Mouse (Mus musculus): ENCODE measurements around the gene Marf1. TPM values are rescaled to one million over a fixed set of nuclear protein-coding genes. Genes with fewer than 3 reads are reported as not detected.
"Not testable (repeated sequence)": the region's sequence is repeated elsewhere in the genome, so short reads cannot be mapped to it uniquely, and the experiment has no call there.

Gene Marf1
- polyA plus RNA-seq, 1 experiment from 2014 or later: 14.9 TPM

DNA sequence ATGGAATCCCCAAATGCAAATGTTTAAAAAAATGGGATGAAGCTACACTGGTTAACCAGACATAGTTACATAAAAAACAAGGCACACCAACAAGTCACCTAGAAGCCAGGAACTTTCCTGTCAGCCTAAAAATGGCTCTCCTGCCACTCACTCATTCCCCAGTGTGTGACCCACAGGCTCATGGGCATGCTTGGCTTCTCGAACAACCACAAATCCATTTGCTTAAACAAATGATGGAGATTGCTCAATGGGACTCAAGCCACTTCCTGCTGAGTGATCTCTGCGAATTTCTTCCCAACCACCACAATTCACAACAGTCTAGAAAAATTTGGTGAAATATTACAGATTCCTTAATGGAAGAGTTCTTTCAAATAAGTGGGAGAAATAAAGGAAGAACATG lies 52.2 kb downstream of the Marf1 start:
- H3K9ac ChIP-seq: no peak overlapping the region
- ATAC-seq (ENCODE audit: insufficient read depth, low FRiP score, low read depth): no peak
- 62% methylated on average over 2 of the region's 2 CpGs for WGBS
- no peaks in the 10 kb centered on the region for H3K4me1 ChIP-seq
- no peak overlapping the region for H3K27ac ChIP-seq
- no peak overlapping the region for H3K4me2 ChIP-seq
- H3K36me3 ChIP-seq: peaks cover 30% of the 10 kb centered on the region
- H3K27me3 ChIP-seq (replicated peaks): no peaks in the 10 kb centered on the region
- no peaks in the 10 kb centered on the region for H3K9me3 ChIP-seq
- no peak overlapping the region for H3K4me3 ChIP-seq (replicated peaks)

DNA sequence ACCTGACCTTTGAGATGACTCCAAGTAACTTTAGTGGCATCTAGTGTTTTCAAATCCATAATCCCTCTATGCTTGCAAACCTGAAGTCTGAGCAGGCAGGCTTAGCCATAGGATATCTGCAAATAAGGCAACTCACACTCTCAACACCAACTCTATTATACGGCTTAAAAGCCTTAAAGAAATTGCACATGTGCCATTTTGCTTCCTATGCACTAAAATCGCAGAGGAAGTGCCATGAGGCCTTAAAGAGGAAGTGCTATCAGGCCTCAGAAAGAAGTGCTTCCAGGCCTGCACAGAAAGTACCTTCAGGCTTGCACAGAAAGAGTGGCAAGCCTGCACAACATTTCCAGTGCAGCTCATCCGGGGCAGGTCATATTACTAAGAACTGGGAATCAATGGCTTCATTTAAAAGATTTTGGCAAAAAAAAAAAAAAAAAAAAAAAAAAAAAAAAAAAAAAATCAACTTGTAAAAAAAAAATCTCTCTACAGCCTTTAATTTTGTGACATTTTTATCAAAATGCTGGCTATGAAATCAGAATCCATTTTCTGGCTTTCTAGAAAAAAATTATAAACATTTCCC lies 53.4 kb downstream of the Marf1 start:
- Histone ChIP-seq H3K4me1 (no peaks in the 10 kb centered on the region), H3K9me3 (no peaks in the 10 kb centered on the region), H3K4me3 (replicated peaks) (no peak overlapping the region), H3K4me2 (no peak overlapping the region), H3K27ac (no peak overlapping the region), H3K27me3 (replicated peaks) (no peaks in the 10 kb centered on the region), H3K36me3 (peaks cover 30% of the 10 kb centered on the region), H3K9ac (no peak overlapping the region)
- no peak for ATAC-seq (ENCODE audit: insufficient read depth, low FRiP score, low read depth)
- WGBS: 80% methylated on average over 3 of the region's 3 CpGs

DNA sequence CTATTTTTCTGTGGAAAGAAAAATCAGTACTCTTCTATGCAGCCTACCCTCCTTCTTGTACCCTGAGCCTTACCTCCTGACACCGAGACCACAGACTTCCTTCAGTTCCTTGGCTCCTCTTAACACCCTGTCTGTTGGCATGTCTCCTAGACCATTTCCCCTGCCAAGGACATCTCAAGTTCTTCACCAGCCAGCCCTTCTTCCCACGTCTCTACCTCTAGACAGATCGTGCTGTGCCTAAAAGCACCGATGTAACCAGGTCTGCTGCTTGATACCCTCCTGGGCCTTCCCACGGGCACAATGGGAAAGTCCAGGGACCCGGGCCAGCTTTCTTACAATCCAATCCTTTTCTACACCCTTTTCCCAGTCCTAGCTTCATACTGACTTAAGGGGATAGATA lies 57.3 kb downstream of the Marf1 start:
- no peak overlapping the region for H3K4me2 ChIP-seq
- peaks cover 10% of the 10 kb centered on the region; the same call in 1 of the 2 replicates for H3K36me3 ChIP-seq
- H3K4me3 ChIP-seq (replicated peaks): no peak overlapping the region
- H3K4me1 ChIP-seq: no peaks in the 10 kb centered on the region
- no peak for ATAC-seq (ENCODE audit: insufficient read depth, low FRiP score, low read depth)
- 84% methylated on average over 6 of the region's 6 CpGs for WGBS
- H3K27me3 ChIP-seq (replicated peaks): no peaks in the 10 kb centered on the region
- H3K27ac ChIP-seq: no peak overlapping the region
- H3K9me3 ChIP-seq: no peaks in the 10 kb centered on the region
- no peak overlapping the region for H3K9ac ChIP-seq

DNA sequence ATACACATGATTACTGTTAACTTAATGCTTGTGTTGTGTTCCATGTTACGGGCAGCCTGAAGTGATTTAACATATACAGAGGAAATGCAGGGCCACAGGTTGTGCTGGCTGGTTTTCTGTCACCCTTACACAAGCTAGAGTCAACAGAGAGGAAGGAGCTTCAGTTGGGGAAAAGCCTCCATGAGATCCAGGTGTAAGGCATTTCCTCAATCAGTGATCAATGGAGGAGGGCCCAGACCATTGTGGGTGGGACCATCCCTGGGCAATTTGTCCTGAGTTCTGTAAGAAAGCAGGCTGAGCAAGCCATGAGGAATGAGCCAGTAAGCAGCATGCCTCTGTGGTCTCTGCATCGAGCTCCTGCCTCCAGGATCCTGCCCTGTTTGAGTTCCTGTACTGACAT lies 71.4 kb downstream of the Marf1 start:
- H3K4me3 ChIP-seq (replicated peaks): no peak overlapping the region
- H3K36me3 ChIP-seq: no peaks in the 10 kb centered on the region
- 68% methylated on average over 2 of the region's 2 CpGs for WGBS
- H3K9ac ChIP-seq: no peak overlapping the region
- no peak overlapping the region for H3K4me2 ChIP-seq
- H3K4me1 ChIP-seq: no peaks in the 10 kb centered on the region
- no peak overlapping the region for H3K27ac ChIP-seq
- no peaks in the 10 kb centered on the region for H3K9me3 ChIP-seq
- no peak for ATAC-seq (ENCODE audit: insufficient read depth, low FRiP score, low read depth)
- H3K27me3 ChIP-seq (replicated peaks): no peaks in the 10 kb centered on the region

DNA sequence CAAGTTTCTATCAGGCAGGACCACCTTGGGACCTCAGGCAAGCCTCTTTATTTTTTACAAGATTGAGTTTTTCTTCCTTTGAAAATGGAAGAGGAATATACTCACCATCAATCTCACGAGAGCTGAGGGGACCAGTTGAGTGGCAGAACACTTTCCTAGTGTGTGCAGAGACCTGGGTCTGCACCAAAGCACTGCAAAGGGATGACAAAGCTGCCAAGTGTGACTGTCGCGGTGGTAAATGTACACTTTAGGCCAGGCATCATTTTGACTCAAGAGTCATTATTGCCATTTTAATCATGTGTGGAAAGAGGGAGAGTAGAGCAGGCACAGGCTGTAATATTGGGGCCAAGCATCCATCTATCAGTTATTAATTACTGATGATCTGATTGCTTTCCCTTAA lies 73.9 kb downstream of the Marf1 start:
- Histone ChIP-seq H3K27me3 (replicated peaks) (no peaks in the 10 kb centered on the region), H3K9ac (no peak overlapping the region), H3K36me3 (no peaks in the 10 kb centered on the region), H3K4me2 (no peak overlapping the region), H3K4me3 (replicated peaks) (no peak overlapping the region), H3K9me3 (no peaks in the 10 kb centered on the region), H3K4me1 (no peaks in the 10 kb centered on the region), H3K27ac (no peak overlapping the region)
- WGBS: 89% methylated on average over 3 of the region's 3 CpGs
- no peak for ATAC-seq (ENCODE audit: insufficient read depth, low FRiP score, low read depth)

DNA sequence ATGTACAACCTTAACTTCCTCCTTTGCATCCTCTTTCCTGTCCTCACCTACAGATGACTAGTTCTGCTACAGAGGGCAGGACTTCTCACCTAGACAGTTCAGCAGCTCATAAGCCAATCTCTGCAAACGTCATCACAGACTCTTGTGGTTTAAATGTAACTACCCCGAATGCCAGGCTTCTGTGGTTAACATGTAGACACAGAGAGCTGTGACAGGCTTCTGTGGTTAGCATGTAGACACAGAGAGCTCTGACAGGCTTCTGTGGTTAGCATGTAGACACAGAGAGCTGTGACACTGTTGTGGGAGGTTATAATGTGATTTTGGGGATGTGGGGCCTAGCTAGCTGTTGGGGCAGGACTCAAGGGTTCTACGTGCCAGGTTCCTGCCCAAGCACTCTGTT lies 74.9 kb downstream of the Marf1 start:
- ATAC-seq (ENCODE audit: insufficient read depth, low FRiP score, low read depth): no peak
- no peak overlapping the region for H3K4me3 ChIP-seq (replicated peaks)
- H3K4me2 ChIP-seq: no peak overlapping the region
- no peaks in the 10 kb centered on the region for H3K4me1 ChIP-seq
- no peaks in the 10 kb centered on the region for H3K36me3 ChIP-seq
- H3K27ac ChIP-seq: no peak overlapping the region
- no peaks in the 10 kb centered on the region for H3K9me3 ChIP-seq
- WGBS: 63% methylated on average over 3 of the region's 3 CpGs
- no peaks in the 10 kb centered on the region for H3K27me3 ChIP-seq (replicated peaks)
- no peak overlapping the region for H3K9ac ChIP-seq

DNA sequence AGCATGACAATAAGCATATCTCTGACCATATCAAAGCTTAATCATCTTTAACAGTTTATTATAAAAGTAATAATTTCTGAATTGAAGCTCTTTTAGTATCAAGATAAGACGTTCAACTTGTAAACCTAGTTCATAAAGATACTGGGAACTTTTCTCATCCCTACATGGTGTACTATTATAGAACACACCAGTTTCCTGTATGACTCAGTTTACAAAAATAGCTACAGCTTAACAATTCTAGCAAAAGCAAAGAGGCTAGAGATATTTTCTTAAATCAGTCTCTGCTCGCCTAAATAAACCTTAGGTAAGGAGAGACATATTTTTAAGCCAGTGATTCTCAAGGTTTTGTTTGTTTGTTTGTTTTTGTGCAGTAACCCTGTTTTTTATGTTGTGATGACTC lies 80.2 kb downstream of the Marf1 start:
- ATAC-seq (ENCODE audit: insufficient read depth, low FRiP score, low read depth): no peak
- Histone ChIP-seq H3K9ac (no peak overlapping the region), H3K9me3 (no peaks in the 10 kb centered on the region), H3K36me3 (no peaks in the 10 kb centered on the region), H3K27me3 (replicated peaks) (no peaks in the 10 kb centered on the region), H3K27ac (no peak overlapping the region), H3K4me3 (replicated peaks) (no peak overlapping the region), H3K4me1 (no peaks in the 10 kb centered on the region), H3K4me2 (no peak overlapping the region)
- 80% methylated on average over 2 of the region's 2 CpGs for WGBS

DNA sequence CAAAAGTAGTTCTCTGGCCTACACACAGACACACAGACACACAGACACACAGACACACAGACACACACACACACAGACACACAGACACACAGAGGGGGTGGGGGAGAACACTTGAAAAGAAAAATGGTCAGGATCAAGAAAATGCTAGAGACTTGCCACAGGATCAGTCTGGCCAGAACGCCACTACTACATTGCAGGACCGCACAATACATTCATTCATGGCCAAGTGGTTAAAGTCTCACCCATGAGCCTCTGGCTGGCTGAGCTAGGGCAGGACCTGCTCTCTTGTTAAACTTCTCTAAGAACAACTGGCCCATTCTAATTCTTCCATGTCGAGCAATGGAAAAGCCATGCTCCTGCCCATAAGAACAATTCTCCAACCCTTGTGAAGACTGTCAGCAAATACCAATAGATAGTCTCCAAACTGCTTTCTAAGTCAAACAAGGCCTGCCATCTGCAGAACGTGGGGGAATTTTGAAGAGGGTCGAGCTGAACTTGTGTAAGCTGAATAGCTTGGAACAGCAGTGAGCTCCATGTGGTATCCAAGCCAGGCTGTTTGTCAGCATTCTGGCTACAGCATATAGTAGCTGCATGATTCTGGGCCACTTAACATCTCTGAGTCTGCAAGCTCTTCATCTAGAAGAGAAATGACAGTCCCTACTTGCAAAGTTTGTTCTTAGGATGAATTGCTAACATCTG lies 92.5 kb downstream of the Marf1 start:
- ATAC-seq (ENCODE audit: insufficient read depth, low FRiP score, low read depth): no peak

DNA sequence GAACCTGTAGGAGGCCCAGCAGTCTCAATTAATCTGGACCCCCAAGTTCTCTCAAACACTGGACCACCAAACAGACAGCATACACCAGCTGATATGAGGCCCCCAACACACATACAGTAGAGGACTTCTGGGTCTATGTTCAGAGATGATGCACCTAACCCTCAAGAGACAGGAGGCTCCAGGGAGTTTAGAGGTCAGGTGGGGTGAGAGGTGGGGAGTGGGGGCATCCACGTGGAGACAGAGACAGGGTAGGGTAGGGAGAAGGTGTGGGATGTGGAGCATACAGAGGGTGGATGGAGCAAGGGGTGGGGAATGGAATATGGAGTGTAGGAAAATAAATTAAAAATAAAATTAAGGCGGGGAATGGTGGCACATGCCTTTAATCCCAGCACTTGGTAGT lies 94.5 kb downstream of the Marf1 start:
- not testable (repeated sequence) for H3K36me3 ChIP-seq; H3K27ac ChIP-seq; ATAC-seq (ENCODE audit: insufficient read depth, low FRiP score, low read depth); H3K9ac ChIP-seq; H3K4me1 ChIP-seq; H3K27me3 ChIP-seq (replicated peaks); H3K4me2 ChIP-seq; H3K4me3 ChIP-seq (replicated peaks); H3K9me3 ChIP-seq
- 84% methylated on average over 2 of the region's 2 CpGs for WGBS

More for the DNA sequence above, 92.5 kb downstream of the Marf1 start:
- Histone ChIP-seq H3K27me3 (replicated peaks) (no peaks in the 10 kb centered on the region), H3K9ac (no peak overlapping the region), H3K4me3 (replicated peaks) (no peak overlapping the region), H3K36me3 (no peaks in the 10 kb centered on the region), H3K4me1 (no peaks in the 10 kb centered on the region), H3K4me2 (no peak overlapping the region), H3K27ac (no peak overlapping the region), H3K9me3 (no peaks in the 10 kb centered on the region)
- WGBS: 67% methylated on average over 5 of the region's 5 CpGs

DNA sequence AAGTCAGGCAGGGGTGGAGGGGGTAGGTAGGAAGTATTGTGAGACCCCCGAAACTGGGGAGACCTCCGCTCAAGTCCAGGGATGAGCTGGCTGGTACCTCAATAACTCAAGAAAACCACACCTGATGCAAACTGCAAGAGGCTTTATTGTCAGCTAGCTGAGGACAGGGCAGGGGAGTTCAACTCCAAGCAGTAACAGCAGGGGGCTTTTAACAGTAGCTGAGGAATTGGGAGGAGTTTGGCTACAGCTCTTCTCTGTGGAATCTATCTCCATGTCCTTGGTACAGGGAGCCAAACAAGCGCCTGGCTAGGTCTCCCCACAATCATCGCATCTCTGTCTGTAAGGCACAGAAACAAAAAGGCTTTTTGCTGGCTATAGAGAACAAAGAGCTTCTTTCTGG lies 96.6 kb downstream of the Marf1 start:
- not testable (repeated sequence) for H3K27me3 ChIP-seq (replicated peaks); H3K4me2 ChIP-seq; H3K27ac ChIP-seq; H3K4me1 ChIP-seq; H3K9me3 ChIP-seq; ATAC-seq (ENCODE audit: insufficient read depth, low FRiP score, low read depth); H3K4me3 ChIP-seq (replicated peaks); H3K36me3 ChIP-seq; H3K9ac ChIP-seq
- WGBS: 86% methylated on average over 4 of the region's 4 CpGs

DNA sequence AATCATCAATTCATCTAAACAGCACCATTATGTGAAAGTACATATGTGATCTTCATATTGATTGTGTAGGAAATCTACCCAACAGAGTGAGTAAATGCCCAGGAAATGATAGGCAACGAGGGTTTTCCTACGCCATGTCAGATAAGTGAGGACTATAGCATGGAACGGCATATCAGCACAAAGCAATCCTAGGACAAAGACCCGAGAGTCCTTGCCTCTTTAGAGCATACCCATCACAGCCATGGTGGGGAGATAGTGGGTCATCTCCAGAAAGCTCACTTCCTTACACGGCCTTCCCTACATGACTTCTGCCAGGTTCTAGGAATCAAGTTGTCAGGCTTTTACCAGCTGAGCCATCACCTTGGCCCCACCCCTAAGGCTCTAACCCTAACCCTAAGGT lies 103.3 kb downstream of the Marf1 start:
- Histone ChIP-seq H3K36me3 (no peaks in the 10 kb centered on the region), H3K9ac (no peak overlapping the region), H3K4me2 (no peak overlapping the region), H3K4me1 (no peaks in the 10 kb centered on the region), H3K27me3 (replicated peaks) (no peaks in the 10 kb centered on the region), H3K9me3 (no peaks in the 10 kb centered on the region), H3K4me3 (replicated peaks) (no peak overlapping the region), H3K27ac (no peak overlapping the region)
- WGBS: 74% methylated on average over 5 of the region's 5 CpGs
- no peak for ATAC-seq (ENCODE audit: insufficient read depth, low FRiP score, low read depth)

All from stomach, embryonic 15.5 days (tissue).